Mouse (Mus musculus) c-Kit-negative CD71-positive TER-119-positive erythroid progenitor cells, embryonic 14.5 days (primary cell): Measurements from ENCODE around the gene Dlx2.

ENCODE experiments used
- DNase-seq: peaks from one replicate; pipeline ENCODE4 v3.0.0-alpha.2; 2013; ENCODE audit warnings: low read depth, low spot score

Dlx2 gene

GRCm38 (mm10) chr2:71511209-71511608 lies 35.3 kb downstream of the Dlx2 start:
- DNase-seq: no peak

DNA sequence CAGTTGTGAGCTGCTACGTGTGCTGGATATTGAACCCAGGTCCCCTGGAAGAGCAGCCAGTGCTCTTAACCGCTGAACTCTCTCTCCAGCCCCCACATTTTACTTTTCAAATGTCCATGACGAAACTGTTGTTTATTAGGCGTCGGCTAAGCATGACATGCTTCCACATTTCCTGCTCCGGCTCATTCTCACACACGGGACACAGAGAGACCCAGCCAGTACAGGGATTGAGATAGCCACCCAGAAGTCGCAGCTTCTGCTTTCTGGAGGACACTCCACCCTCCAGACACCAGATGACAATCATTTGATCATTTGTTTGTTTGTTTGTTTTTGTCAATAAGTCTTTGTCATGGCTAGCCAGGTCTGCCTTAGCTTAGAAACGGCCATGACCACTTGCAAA lies 41.7 kb downstream of the Dlx2 start:
- DNase-seq: no peak

- DNase-seq: no peak
These were observed 47.0 kb downstream of the Dlx2 start for GRCm38 (mm10) chr2:71499276-71500230.

- DNase-seq: no peak
These were observed 49.4 kb downstream of the Dlx2 start for GRCm38 (mm10) chr2:71497175-71497574.

- DNase-seq: no peak
These were observed 51.6 kb downstream of the Dlx2 start for GRCm38 (mm10) chr2:71494971-71495370.

- DNase-seq: no peak
These were observed 52.1 kb downstream of the Dlx2 start for GRCm38 (mm10) chr2:71494503-71494902.
